In genomic region chr3:79589671-79590070, GRCm38 (mm10) we compare ENCODE assay signal across 25 mouse cellular contexts. TPM values are rescaled to one million over a fixed set of nuclear protein-coding genes. Genes with fewer than 3 reads are reported as not detected.
DNase-seq lines count a peak whose midpoint lies in the region; ATAC-seq and TF ChIP-seq lines count a peak whose summit lies in the region.
"Had no signal": no experiment of that assay in that cellular context is flagged by ENCODE, and none has a peak within 500 bp of the region (broad histone marks: within the 10 kb centered on the region; RNA-seq: fewer than 3 reads in every experiment).

No protein-coding gene starts in this region.

- no peak for TF ChIP-seq EP300 in liver, postnatal 0 days (IDR thresholded peaks at IDR 0.05; ENCODE audit: low read depth)

- WGBS in liver, adult 2 months, result 22% methylated on average over 2 of the region's 2 CpGs
- WGBS in liver, postnatal 0 days (ENCODE audit: insufficient replicate concordance), result 67% methylated on average over 2 of the region's 2 CpGs

- peaks cover 9% of the 10 kb centered on the region; the same call in 1 of the 2 replicates for H3K4me1 ChIP-seq in liver, adult 2 months (ENCODE audit: control insufficient read depth, insufficient read depth, low read length)
- H3K4me1 ChIP-seq in liver, postnatal 0 days (ENCODE audit: insufficient read depth), result peaks cover 9% of the 10 kb centered on the region; the same call in 1 of the 2 replicates

- H3K27ac ChIP-seq in liver, adult 2 months (replicated peaks; ENCODE audit: insufficient read depth, low read depth, low read length), result peak overlapping the region; percentile 41; the same call in 1 of the 2 replicates
- no peak overlapping the region for H3K27ac ChIP-seq in liver, postnatal 0 days (ENCODE audit: low read depth)
- H3K27ac ChIP-seq: embryonic facial prominence, embryonic 12.5 days; embryonic facial prominence, embryonic 15.5 days; heart, embryonic 15.5 days; hindbrain, embryonic 10.5 days; hindbrain, embryonic 13.5 days had no signal

- no peak for TF ChIP-seq CTCF in liver, adult 2 months (IDR thresholded peaks at IDR 0.05; ENCODE audit: low read depth, low read length)
- TF ChIP-seq CTCF in liver, postnatal 0 days (IDR thresholded peaks at IDR 0.05; ENCODE audit: low read depth), result no peak

- peak; percentile 42 for DNase-seq in kidney, adult 11 months
- no peak for DNase-seq in kidney, postnatal 10 days
- peak; percentile 76 for DNase-seq in kidney, adult 9 months
- DNase-seq in kidney, adult 18-20 months, result no peak
- DNase-seq in liver, adult 2 months (ENCODE audit: extremely low read depth, low read depth, low spot score), result peak; percentile 83
- DNase-seq in liver, postnatal 0 days, result no peak
- no peak for DNase-seq in left cerebral cortex, postnatal 4 days
- DNase-seq: adrenal gland, adult 2 months; adrenal gland, postnatal 14 days; cerebellum, adult 11 months; cerebellum, adult 2 months; cerebellum, adult 9-11 months; forebrain, postnatal 0 days; gastrocnemius, postnatal 25 days; heart, adult 18-20 months; heart, postnatal 10 days; heart, postnatal 36 days had no signal

- H3K4me2 ChIP-seq in liver, postnatal 0 days (ENCODE audit: low read depth, low read length), result no peak overlapping the region
- H3K4me2 ChIP-seq: embryonic facial prominence, embryonic 12.5 days; embryonic facial prominence, embryonic 15.5 days; heart, embryonic 12.5 days; heart, embryonic 15.5 days; hindbrain, embryonic 13.5 days had no signal

- no peak for TF ChIP-seq POLR2A in liver, adult 2 months (IDR thresholded peaks at IDR 0.05; ENCODE audit: extremely low read depth, insufficient read depth, low read length)

- no peaks in the 10 kb centered on the region for H3K27me3 ChIP-seq in liver, adult 2 months (ENCODE audit: control insufficient read depth, insufficient read depth, low read length)
- H3K27me3 ChIP-seq in liver, postnatal 0 days (ENCODE audit: insufficient read depth, low read length), result no peaks in the 10 kb centered on the region
- H3K27me3 ChIP-seq: embryonic facial prominence, embryonic 12.5 days; embryonic facial prominence, embryonic 15.5 days; heart, embryonic 12.5 days; heart, embryonic 15.5 days; Patski had no signal

- H3K4me3 ChIP-seq in liver, adult 2 months (ENCODE audit: insufficient read depth, low read depth, low read length), result no peak overlapping the region
- H3K4me3 ChIP-seq in liver, postnatal 0 days (ENCODE audit: low read depth, low read length), result no peak overlapping the region
- H3K4me3 ChIP-seq: embryonic facial prominence, embryonic 12.5 days; embryonic facial prominence, embryonic 15.5 days; heart, embryonic 12.5 days; heart, embryonic 15.5 days; hindbrain, embryonic 10.5 days; hindbrain, embryonic 13.5 days had no signal

- H3K9ac ChIP-seq in liver, adult 2 months (ENCODE audit: low read depth, low read length), result no peak overlapping the region; the same call in 1 of the 2 replicates
- no peak overlapping the region for H3K9ac ChIP-seq in liver, postnatal 0 days (replicated peaks)
- H3K9ac ChIP-seq: embryonic facial prominence, embryonic 12.5 days; embryonic facial prominence, embryonic 15.5 days; forebrain, postnatal 0 days; heart, embryonic 12.5 days; heart, embryonic 15.5 days; hindbrain, embryonic 13.5 days had no signal

- no peak for ATAC-seq in liver, postnatal 0 days
- ATAC-seq: forebrain, embryonic 14.5 days; forebrain, postnatal 0 days; Patski had no signal

- H3K9me3 ChIP-seq in liver, postnatal 0 days (ENCODE audit: low read length), result no peaks in the 10 kb centered on the region
- H3K9me3 ChIP-seq: embryonic facial prominence, embryonic 12.5 days; embryonic facial prominence, embryonic 15.5 days; heart, embryonic 12.5 days; heart, embryonic 15.5 days; hindbrain, embryonic 10.5 days; hindbrain, embryonic 13.5 days had no signal

- peaks cover 10% of the 10 kb centered on the region for H3K79me2 ChIP-seq in liver, adult 2 months (ENCODE audit: control insufficient read depth, insufficient read depth, low read length)

- intact Hi-C loops in left cerebral cortex, postnatal 4 days (cut with DNase I), result loop anchor here (5.0 to 10.0 kb wide), 3 partner anchors 305 to 627 kb away; partner anchors contain the start of gene Rapgef2

- H3K36me3 ChIP-seq in liver, adult 2 months (ENCODE audit: control insufficient read depth, insufficient read depth, low read length), result peaks cover 8% of the 10 kb centered on the region
- H3K36me3 ChIP-seq in liver, postnatal 0 days (replicated peaks; ENCODE audit: insufficient read depth, low read length), result peaks cover 9% of the 10 kb centered on the region

RNA-seq across cellular contexts. Expression of gene Ppid, which starts 1.5 kb away (rescaled TPM):
- total RNA-seq in liver, adult 2 months (2014; rRNA removed), result 29.5 and 33.3 TPM in 2 replicates
- 5.7 and 7.1 TPM in 2 replicates for polyA plus RNA-seq in liver, adult 2 months (2012; rRNA removed)
- 31.5 and 36.6 TPM in 2 replicates for polyA plus RNA-seq in liver, postnatal 0 days (2015; fragmentation: Nextera tagmentation; extraction: Ambion mirVana)
- 10 to 100 TPM; 75.0 to 78.1 TPM for total RNA-seq in left cerebral cortex, postnatal 4 days (2021)

RNA-seq across cellular contexts. Expression of gene Fnip2, which starts 22.1 kb away (rescaled TPM):
- total RNA-seq in liver, adult 2 months (2014; rRNA removed), result 43.3 and 46.7 TPM in 2 replicates
- polyA plus RNA-seq in liver, adult 2 months (2012; rRNA removed), result 4.9 and 6.3 TPM in 2 replicates
- polyA plus RNA-seq in liver, postnatal 0 days (2015; fragmentation: Nextera tagmentation; extraction: Ambion mirVana), result 2.4 and 3.0 TPM in 2 replicates
- total RNA-seq in left cerebral cortex, postnatal 4 days (2021), result 10 to 100 TPM; 42.9 to 46.9 TPM

RNA-seq across cellular contexts. Expression of gene 4930579G24Rik, which starts 39.2 kb away (rescaled TPM):
- total RNA-seq in liver, adult 2 months (2014; rRNA removed), result 0.37 and 0.74 TPM in 2 replicates
- 0.35 and 0.55 TPM in 2 replicates for polyA plus RNA-seq in liver, adult 2 months (2012; rRNA removed)
- polyA plus RNA-seq in liver, postnatal 0 days (2015; fragmentation: Nextera tagmentation; extraction: Ambion mirVana), result 8.7 and 9.6 TPM in 2 replicates
- 1 to 10 TPM; 1.6 to 2.5 TPM for total RNA-seq in left cerebral cortex, postnatal 4 days (2021)

RNA-seq across cellular contexts. Expression of gene Etfdh, which starts 39.6 kb away (rescaled TPM):
- total RNA-seq in liver, adult 2 months (2014; rRNA removed), result 199 and 240 TPM in 2 replicates
- 664 and 680 TPM in 2 replicates for polyA plus RNA-seq in liver, adult 2 months (2012; rRNA removed)
- polyA plus RNA-seq in liver, postnatal 0 days (2015; fragmentation: Nextera tagmentation; extraction: Ambion mirVana), result 215 and 239 TPM in 2 replicates
- total RNA-seq in left cerebral cortex, postnatal 4 days (2021), result 10 to 100 TPM; 27.0 to 30.0 TPM

Comparison
In these comparisons a context has a peak if more than half of its experiments do, and no peak if none do; other contexts are left out.
1. DNase-seq: peak in kidney, adult 11 months (single experiment), kidney, adult 9 months (single experiment) and liver, adult 2 months (single experiment); none in kidney, postnatal 10 days (single experiment), kidney, adult 18-20 months (single experiment), liver, postnatal 0 days (single experiment) and left cerebral cortex, postnatal 4 days (single experiment).